Mouse (Mus musculus): ENCODE data around the gene Prm2. TPM values are rescaled to one million over a fixed set of nuclear protein-coding genes. Genes with fewer than 3 reads are reported as not detected.
"Not testable (repeated sequence)": the region's sequence is repeated elsewhere in the genome, so short reads cannot be mapped to it uniquely, and the experiment has no call there.

Prm2 gene
- total RNA-seq, 1 experiment from 2014 or later = not detected

DNA sequence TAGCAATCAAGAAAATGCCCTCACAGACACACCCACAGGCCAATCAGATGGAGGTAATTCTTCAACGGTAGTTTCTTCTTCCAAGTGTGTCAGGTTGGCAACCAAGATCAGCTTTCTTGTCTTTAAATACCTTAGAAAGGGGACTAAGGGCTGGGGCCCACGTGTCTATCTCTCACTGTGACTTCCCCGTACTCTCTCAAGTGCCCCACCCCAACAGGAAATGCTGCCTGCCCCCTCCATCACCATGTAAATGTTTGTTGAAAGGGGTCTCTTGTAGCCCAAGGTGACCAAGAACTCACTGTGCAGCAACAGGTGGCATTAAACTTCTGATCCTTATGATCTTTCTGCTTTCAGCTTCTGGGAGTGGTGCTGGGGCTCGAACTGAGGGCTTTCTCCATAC lies 17.8 kb upstream of the Prm2 start:
- ATAC-seq (replicated peaks; ENCODE audit: low read depth, poor library complexity, severe bottlenecking) = no peak

DNA sequence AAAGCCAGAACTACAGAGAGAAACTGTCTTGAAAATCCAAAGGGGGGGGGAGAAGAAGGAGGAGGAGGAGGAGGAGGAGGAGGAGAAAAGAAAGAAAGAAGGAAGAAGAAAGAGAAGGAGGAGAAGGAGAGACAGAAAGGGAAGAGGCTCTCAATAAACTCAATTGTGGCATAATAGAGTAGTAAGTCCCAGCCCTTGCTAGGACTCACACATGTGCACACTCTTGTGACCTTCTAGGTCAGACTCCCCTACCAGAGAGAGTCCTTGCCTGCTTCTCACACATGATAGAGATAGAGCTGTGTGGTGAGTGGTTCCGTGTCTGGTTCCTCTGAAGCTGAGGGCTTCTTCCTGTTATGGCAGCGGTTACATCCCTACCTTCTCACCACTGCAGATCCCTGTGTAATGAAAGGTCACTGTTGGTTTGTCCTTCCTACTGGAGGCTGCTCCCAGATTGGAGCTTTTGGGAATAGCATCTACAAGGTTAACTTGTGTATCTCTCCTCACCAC lies 17.0 kb upstream of the Prm2 start, which contains the start of gene Gm11172:
Gene Gm11172, plus strand, starts transcription at position 51 of the 507 bp plus-strand sequence.
- ATAC-seq (replicated peaks; ENCODE audit: low read depth, poor library complexity, severe bottlenecking) = peak; percentile 63

DNA sequence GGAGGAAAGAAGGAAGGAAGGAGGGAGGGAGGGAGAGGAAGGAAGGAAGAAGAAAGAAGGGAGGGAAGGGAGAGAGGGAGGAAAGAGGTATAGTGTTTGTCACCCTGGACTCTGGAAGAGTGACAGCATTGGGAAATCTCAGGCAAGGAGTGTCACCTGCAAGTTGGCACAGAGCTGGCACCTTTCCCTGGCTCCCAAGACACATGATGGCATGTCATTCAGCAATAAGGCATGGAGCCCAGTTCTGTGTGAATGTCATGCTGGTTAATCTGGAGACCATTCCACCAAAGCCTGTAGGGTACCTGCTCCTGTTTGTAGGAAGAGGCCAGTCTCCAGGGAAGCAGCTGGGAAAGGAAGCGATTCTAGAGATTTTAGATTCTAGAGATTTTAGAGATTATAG lies 14.4 kb upstream of the Prm2 start:
- ATAC-seq (replicated peaks; ENCODE audit: low read depth, poor library complexity, severe bottlenecking) = no peak

DNA sequence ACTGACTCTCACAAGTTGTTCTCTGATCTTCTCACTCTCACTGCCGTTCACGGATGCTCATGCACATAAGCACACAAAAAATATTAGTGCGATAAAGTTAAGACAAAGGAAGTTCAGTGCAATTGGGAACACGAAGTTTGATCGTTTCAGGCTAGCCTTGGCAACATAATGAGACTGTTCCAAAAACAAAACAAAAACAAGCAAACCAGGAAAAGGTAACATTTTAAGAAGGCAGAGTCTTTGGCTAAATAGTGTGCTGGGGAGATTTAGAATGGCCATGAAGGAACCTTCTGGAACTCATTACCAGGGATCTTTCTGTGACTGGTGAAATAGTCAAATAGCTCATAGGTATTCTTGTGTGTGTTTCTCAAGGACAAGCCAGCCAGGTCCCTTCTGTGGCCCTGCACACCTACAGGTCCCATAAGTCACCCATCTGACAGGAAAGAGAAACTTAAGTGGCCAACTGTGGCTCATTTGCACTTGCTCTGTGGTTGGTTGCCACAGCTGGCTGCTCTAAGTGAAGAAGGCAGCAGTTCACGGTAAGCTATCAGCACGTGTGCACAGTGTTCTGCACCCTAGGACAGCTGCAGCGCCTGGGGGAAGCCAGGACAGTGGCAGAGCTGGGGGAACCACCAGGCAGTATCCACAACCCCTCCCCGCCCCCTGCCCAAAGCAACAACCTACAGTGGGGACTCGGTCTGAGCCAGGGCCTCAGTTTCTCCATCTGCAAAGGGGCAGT lies 10.0 kb upstream of the Prm2 start, which contains the start of gene Prm1:
Gene Prm1, minus strand, starts transcription at position 51 of the 739 bp plus-strand sequence.
- 0 out of 2 replicates have a peak, but pooled peaks have one; percentile 42 for ATAC-seq (replicated peaks; ENCODE audit: low read depth, poor library complexity, severe bottlenecking)

DNA sequence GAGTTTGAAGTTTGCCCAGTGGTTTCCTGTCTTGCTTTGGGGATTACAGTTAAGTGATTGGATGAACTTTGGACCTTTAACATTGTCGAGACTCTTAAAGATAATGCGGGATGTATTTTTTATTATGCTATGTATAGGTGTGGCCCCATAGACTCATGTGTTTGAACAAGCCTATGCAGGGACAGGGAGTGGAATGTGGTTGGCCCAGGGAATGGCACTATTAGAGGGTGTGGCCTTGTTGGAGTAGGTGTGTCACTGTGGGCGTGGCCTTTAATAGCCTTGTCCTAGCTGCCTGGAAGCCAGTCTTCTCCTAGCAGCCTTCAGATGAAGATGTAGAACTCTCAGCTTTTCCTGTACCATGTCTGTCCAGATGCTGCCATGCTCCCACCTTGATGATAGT lies 6.5 kb upstream of the Prm2 start:
- ATAC-seq (replicated peaks; ENCODE audit: low read depth, poor library complexity, severe bottlenecking) = not testable (repeated sequence)

DNA sequence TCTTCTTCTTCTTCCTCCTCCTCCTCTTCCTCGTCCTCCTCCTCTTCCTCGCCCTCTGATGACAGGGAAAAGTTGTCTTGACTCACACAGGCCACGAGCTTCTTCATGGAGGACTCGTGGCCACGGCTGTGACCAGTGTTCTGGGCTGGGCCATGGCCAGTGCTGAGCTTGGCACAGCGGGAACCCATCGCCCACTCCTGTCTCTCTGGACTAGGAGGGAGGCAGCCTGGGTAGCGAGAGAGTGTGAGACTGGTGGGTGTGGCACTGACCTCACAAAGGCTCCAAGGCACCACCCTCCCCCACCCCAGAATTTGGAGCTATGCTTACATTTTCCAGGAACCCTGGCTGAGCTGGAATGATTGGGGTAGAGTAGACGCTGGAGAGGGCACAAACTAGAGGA lies 5.2 kb downstream of the Prm2 start, which contains the start of gene Prm3:
Gene Prm3, minus strand, starts transcription at position 213 of the 400 bp plus-strand sequence.
- ATAC-seq (replicated peaks; ENCODE audit: low read depth, poor library complexity, severe bottlenecking) = no peak

DNA sequence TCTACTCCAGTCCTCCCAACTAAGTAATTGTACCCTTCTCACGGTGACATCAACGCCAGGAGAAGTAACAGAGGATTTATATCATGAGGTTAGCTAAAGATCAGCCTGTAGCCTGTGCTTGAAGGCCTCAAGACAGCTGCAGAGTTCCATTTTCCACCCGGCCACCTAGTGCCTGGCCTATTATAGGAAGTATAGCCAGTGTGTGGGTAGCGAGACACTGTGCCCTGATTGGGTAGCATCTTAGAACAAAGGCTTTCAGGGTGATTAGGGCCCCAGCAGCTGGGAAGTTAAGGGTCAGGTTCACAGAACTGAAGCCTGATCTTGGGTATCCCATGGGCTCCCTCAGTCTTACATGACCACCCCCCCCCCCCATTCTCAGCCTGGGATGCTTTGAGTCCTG lies 7.1 kb downstream of the Prm2 start:
- ATAC-seq (replicated peaks; ENCODE audit: low read depth, poor library complexity, severe bottlenecking) = no peak

DNA sequence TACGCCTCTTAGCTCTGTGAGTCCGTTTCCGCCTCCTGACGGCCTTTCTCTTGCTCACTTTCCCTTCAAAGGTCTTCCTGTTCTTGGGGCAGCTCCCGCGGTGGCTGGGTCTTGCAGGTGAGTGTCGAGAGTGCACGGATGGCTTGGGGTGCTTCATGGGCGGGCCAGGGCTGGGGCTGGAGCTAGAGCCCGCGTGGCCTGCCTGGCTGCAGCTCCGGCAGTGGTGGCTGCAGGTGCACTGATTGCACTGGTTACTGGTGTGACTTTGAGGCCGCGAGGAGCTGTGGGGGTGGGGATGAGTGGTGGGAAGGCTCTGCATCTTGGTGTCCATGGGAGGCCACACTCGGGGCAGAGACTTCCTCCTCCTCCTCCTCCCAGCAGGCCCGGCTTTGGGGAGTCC lies 7.7 kb downstream of the Prm2 start, which contains the start of gene Tnp2:
Gene Tnp2, minus strand, starts transcription at position 390 of the 400 bp plus-strand sequence.
- ATAC-seq (replicated peaks; ENCODE audit: low read depth, poor library complexity, severe bottlenecking) = no peak

DNA sequence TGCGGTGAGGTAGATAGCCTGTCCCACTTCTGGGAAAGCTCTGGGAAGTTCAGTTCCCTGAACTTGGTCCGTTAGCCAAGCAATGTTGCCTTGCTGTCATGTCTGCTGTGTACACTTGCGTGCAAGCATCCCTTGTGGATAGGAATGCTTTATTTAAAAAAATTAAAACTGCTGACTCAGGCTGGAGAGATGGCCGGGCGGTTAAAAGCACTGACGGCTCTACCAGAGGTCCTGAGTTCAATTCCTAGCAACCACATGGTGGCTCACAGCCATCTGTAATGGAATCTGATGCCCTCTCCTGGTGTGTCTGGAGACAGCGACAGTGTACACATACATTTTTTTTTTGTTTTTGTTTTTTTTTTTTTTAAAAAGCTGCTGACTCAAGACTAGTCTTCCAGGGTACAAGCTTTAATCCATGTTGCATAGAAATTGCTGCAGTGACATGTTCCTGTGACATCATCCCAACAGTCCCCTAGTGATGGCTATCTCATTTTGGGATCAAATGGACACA lies 8.3 kb downstream of the Prm2 start:
- no peak for ATAC-seq (replicated peaks; ENCODE audit: low read depth, poor library complexity, severe bottlenecking)

DNA sequence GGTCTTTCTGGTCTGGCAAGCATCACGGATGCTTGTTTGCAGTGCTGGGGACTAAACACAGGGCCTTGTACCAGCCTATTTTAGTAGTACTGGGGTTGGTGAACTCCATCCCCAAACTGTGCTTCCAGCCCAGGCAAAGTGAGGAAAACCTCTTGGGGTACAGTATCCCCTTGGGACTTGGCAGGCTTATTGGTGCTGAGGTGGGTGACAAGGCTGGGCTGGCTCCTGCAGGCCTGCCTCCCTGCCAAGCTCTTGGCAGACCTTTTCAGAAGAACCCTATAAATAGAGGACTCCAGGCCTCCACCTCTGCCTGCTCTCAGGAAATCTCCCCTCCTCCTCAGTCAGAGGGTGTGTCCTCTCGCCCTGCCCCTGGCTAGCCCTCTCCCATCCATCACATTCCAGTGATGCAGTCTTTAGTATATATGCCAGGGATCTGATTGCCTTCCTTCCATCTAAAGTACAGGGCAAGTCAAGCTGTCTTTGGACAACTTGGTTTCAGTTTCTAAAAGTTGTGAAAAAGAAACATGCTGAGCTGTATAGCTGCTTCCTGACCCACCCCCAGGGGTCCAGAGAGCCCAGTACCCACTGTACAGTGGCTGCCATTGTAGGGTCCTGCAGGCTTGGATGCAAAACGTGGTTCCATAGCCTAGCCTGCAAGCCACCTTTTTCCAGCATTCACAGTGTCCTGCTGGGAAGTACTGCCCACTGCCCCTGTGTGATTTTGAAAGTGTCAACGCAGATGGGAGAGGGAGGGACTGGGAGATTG lies 9.0 kb downstream of the Prm2 start:
- ATAC-seq (replicated peaks; ENCODE audit: low read depth, poor library complexity, severe bottlenecking) = no peak

DNA sequence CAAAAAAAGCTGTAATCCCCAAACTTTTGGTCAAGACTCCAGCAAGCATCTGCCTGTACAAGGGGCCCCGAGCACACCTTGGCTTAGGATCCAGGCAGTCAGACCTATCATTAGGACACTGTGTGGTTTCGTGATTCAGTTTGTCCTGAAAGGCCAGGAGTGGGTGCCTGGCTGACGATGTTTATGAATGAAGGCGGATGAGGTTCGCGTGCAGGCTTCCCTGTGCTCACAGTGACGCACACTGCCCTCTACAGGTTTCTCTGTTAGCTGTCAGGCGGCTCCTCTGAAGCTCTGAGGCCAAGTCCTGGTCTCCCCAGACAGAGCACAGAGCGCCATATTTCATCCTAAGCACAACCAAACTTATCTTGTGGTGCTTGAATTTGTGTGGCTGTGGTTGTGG lies 9.6 kb downstream of the Prm2 start:
- peak; percentile 61 for ATAC-seq (replicated peaks; ENCODE audit: low read depth, poor library complexity, severe bottlenecking)

DNA sequence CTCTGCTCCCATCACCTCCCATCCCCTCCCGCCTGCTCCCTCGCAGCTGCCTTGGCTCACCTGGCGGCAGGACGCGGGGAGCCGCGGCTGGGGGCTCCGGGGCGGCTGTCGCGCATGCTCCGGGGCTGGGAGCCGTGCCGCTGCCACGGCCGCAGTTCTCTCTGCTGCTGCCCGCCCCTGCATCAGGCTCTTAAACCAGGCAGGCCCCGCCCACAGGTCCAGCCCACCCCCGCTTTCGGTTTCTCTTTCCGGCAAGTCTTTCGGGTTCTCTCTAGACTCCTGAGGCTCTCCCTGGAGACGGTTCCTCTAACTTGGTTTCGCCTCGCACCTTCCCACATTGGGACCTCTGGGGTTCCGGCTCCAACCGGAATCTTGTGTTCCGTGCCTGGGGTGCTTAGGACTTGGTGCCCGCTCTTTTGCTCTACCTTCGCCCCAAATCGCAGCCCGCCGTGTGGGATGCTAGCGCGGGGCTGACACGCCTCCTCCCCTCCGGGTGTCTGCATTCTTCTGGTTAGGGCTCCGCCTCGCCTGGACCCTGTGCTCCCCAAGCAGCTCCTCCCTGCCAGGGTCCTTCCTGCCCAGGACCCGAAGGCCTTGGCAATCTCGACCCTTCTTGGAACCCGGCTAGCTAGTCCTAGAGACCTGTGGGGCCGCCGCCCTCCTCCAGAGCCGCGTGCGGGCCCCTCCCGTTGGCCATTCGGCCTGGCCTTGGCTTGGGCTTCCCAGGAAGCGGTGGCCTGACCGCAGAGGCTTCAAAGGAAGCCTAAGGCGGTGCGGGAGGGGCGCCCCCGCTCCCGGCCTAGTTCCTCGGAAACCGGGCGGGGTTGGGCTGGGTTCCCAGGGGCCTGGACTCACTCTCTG lies 10.3 kb downstream of the Prm2 start, which contains the start of gene Socs1:
Gene Socs1, minus strand, starts transcription at position 166 of the 861 bp plus-strand sequence.
- ATAC-seq (replicated peaks; ENCODE audit: low read depth, poor library complexity, severe bottlenecking) = peak; percentile 61

DNA sequence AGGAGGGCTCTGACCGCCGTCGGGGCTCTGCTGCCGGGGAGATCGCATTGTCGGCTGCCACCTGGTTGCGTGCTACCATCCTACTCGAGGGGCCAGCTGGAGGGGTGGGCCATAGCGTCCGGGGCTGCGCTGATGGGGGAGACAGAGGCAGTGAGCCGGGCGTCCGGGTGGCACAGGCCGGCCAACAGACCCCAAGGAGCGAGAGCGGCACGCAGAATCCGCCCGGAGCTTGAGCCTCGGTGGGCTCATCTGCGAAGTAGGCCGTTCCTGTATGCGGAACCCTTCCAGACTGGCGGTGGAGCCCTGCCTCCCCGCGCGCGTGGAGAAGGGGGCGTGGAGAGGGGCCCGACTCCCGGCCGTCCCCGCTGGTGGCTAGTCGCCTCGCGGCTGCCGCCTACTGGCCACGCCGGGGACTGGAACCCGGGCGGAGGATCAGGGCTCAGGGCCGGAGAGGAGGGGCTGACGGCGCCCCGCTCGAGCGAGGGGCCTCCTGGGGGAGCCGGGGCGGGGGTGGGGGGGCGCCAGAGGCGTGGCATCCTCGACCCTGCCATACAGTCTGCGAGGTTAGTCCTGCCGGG lies 11.1 kb downstream of the Prm2 start:
- peak; percentile 46 for ATAC-seq (replicated peaks; ENCODE audit: low read depth, poor library complexity, severe bottlenecking)

DNA sequence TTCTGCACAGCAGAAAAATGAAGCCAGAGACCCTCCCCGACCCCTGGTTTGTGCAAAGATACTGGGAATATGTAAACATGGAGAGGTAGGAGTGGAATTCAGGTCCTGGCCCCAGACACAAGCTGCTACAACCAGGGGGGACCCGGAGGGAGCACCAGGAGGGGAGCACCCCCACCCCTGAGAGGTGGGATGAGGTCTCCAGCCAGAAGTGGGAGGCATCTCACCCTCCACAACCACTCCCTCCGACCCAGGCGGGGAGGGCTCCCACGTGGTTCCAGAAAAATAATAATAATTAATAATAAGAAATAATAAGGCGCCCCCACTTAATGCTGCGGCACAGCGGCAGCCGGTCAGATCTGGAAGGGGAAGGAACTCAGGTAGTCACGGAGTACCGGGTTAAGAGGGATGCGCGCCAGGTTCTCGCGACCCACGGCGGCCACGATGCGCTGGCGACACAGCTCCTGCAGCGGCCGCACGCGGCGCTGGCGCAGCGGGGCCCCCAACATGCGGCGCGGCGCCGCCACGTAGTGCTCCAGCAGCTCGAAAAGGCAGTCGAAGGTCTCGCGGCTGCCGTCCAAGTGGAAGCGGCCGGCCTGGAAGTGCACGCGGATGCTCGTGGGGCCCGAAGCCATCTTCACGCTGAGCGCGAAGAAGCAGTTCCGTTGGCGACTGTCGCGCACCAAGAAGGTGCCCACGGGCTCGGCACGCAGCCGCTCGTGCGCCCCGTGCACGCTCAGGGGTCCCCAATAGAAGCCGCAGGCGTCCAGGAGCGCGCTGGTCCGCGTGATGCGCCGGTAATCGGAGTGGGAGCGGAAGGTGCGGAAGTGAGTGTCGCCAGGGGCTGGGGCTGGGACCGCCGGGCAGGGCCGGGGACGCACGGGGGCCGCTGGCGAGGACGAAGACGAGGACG lies 11.8 kb downstream of the Prm2 start:
- ATAC-seq (replicated peaks; ENCODE audit: low read depth, poor library complexity, severe bottlenecking) = no peak

DNA sequence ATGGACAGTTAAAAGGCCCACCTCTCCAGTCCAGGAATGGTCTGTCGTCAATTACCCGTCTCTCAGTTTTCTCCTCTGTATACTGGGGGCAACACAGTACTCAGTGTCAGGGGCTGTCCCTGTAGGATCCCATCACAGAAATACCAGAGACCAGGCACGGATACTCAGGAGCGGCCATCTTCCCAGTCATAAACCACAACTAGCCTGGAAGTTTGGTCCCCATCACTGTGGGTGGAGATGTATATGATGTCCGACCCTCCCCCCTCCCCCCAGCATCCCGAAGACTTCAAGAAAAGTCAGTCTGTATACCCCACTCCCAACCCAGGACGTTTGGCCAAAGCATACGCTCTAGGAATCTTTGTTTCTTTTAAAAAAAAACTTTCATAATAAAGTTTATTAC lies 12.5 kb downstream of the Prm2 start:
- no peak for ATAC-seq (replicated peaks; ENCODE audit: low read depth, poor library complexity, severe bottlenecking)

DNA sequence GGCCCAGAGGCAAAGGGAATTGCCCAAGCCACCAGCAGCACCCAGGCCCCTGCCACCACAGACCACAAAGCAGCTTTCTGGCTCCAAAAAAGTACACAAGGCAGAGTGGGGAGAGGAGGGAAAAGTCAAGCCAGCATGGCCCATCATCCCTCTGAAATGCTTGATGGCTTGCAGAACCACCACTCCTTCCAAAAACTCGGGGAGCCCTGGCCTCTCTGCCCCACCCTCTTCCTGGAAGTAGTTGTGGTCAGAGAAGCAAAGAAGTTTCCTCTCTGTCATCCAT lies 12.8 kb downstream of the Prm2 start:
- peak; percentile 12; the same call in 1 of the 2 replicates for ATAC-seq (replicated peaks; ENCODE audit: low read depth, poor library complexity, severe bottlenecking)

DNA sequence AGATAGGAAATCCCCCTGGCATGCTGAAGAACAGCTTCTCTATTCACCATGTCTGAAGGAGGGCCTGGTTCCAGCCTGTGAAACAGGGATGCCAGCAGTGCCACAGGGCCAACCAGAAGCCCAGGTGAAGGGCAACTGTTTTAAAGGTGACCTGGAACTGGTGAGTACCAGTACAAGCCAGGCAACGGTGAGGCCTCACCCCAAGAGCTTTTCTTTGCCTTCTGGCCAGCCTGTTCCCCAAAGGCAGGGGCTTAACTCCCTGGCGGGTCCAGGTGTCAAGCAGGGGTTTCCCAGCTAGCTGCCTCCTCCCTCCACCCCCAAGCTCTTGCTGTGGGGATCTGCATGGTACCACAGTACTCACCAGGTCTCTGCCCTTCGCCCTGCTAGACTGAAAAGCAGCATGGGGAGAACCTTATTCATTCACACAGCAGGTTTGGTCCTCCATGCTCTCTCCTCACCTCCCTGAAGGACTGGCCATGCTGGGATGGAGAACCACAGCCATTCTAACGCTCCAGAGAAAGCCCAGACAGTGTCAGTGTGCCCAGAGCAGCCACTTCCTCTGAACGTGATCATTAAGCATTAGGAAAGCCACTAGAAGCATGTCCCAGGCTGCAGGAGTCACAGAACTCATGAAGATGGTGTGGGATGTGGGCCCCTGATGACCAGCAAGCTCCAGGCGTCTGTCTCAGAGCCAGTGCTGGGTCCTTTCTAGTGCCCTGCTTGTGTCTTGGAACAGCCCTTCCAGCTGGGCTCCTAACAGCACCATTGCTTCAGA lies 13.4 kb downstream of the Prm2 start:
- ATAC-seq (replicated peaks; ENCODE audit: low read depth, poor library complexity, severe bottlenecking) = no peak

DNA sequence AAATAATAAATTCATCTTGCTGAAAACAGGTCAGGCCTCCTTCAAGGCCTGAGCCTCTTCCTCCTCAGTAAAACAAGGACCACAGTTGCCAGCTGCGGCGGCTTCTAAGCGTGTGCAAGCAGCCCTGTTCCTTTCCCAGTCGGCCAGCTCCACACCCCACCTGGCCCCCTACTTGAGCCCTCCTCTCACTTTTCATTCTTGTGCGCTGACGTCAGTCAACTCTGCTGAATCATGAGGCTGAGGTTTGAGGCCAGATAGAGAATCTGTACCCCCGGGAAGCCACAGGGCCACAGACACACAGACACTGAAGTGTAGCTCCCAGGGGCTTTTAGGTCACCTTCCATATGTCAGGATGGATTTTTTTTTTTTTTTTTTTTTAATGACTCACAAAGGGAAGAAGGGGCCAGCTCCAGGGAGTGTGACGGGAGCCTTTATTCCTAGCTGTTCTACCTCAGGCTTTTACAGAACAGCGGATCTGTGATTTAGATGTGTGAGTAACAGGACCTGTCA lies 14.0 kb downstream of the Prm2 start:
- ATAC-seq (replicated peaks; ENCODE audit: low read depth, poor library complexity, severe bottlenecking) = no peak

Measured in common myeloid progenitor, adult 5-6 weeks (primary cell).